Mouse (Mus musculus) adrenal gland, postnatal 4 days (tissue): Measurements from ENCODE around the gene Cryba4. TPM values are rescaled to one million over a fixed set of nuclear protein-coding genes. Genes with fewer than 3 reads are reported as not detected.

Experiments
- DNase-seq, 2 experiments: peaks; one replicate each; pipeline ENCODE4 v3.0.0; 2021 to 2022; ENCODE audit warnings: low spot score in 2 of 2, mixed read lengths in 2 of 2
- total RNA-seq, 2 experiments: library from RNA; stranded (reverse); gene quantifications; 2 replicates each; pipeline ENCODE4 v1.2.3; 2021

Cryba4 gene
- total RNA-seq, 2 experiments from 2014 or later = 3.8 to 4.2 TPM

DNA sequence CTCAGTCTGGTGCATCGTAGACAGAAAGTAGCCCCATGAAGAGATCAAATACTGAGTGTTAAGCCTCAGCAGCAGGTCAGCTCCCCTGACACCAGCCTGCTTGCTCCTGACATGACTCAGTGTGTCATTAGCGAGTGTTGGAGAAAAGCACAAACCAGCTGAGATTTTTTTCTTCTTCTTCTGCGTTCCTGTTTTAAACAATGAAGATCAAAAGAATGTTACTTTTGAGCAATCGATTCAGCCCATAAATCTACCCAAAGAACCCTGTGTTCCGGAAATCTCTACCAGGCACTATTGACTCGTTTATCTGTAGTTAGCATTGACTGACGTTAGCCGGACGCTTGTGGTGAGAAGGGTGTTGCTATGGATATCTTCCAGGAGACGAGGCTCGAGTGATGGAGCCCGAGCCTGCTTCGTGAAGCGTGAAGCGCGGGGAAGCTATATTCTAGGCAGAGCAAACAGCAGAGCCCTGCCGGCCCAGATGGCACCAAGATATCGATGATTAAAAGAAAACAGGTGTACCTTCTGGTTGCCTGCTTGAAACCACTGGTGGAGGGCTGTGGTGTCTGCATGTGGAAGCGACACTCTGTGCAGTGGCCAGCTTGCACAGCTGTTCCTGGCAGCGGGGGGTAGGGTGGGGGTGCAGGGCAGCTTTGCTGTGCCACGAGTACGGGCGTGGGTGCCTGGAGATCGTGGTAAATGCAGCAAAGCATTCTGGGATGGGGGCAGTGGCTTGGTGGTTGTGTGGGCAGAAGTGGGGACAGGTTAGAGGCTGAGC lies 18.6 kb upstream of the Cryba4 start:
- DNase-seq = no peak

DNA sequence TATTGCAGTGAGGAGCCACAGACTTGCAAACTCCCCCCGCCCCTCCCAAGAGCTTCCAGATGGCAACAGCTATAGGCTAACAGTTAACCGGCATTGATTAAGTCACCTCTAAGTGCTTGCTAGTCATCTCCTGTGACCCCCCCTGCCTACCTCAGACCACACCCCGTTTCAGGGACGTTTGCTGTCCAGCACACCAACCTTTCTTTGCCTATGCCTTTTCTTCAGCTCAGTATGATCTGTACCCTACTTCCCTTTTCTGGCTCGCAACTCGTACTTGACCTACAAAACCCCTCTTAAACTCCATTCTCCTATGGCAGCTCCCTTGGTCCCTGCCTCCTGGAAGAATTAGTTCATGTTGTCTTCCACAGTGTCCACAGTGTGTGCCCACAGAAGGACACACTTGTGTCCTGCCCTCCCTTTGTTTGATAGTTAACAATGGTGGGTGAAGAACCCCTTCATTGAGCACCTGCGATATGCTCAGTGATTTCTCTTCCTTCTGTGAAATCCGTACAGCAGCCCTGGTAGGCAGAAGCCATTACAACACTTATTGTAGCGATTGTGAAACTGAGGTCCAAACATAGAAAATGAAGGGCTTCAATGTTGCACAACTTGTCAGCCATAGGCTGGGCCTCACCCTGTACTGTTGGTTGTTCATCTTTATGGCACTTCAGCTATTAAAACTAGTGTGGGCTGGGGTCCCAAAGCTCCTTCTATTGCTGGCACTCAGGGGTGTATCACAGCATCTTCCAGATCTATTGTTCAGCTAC lies 13.9 kb upstream of the Cryba4 start:
- no peak for DNase-seq

DNA sequence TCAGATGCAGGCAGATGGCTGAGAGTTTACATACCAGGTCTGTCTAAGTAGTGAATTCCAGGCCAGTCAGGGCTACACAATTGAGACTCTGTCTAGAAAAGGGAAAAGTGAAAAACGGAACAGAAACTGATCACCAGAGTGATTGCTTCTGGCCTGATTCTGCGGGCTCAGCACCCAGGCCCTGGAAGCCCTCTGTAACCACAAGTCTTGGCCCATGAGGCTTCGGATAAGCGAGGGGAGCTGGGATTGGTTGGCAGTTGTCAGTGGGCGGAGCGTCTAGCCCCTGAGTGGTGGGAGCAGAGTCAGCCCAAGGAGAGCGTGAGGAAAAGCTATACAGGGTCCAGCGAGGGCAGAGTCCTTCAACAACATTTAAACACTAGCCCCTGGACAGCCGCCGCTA lies 13.2 kb upstream of the Cryba4 start:
- DNase-seq = no peak

DNA sequence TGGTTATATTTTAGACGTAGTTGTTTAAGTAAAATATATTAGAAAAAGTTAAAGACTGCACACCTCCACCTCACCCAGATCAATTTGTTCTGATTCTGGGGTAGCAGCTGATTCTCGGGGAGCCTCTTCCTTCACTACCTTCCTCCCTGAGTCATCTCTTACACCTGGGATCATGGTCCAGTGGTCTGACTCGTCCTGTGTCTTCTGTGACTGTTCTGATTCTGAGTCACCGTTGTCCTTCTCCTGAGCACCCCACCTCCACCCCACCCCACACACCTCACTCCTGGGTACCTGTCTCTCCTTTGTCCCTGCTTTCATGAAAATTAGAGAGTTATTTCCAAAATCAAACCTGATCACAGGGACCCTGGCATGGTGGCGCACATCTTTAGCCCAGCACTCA lies 12.8 kb upstream of the Cryba4 start:
- no peak for DNase-seq

DNA sequence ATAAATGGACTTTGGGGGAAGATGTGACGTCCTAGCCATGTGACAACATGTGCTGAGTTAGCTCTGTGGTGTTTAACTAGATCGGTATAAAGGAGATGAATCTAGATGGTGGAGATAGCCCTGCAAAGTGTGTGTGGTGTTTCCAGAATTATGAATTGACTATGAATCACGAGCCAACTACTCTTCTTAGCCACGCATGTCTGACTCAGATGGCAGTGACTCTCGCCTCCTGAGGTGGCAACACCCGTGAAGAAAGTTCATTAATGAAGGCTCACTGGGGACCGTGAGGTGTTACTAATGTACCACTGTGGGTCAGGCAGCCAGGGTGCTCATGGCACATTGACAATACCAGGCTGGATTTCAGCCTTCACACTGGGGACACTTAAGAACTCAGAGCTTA lies 11.8 kb upstream of the Cryba4 start:
- DNase-seq = no peak

DNA sequence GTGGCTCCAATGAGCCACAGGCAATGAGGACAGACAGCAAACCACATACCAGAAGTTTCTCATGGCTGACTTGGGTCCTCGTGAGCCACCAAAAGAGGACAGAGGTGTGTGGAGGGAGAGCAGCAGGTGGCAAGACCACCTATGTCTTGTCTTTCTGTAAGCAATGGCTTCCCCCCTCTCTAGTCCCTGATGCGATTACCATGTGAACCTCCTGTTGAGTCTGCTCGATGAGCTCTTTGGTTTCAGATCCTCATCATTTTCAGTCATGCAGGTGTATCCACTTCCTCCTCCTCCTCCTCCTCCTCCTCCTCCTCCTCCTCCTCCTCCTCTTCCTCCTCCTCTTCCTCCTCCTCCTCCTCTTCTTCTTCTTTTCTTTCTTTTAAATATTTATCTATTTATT lies 8.5 kb upstream of the Cryba4 start:
- no peak for DNase-seq

DNA sequence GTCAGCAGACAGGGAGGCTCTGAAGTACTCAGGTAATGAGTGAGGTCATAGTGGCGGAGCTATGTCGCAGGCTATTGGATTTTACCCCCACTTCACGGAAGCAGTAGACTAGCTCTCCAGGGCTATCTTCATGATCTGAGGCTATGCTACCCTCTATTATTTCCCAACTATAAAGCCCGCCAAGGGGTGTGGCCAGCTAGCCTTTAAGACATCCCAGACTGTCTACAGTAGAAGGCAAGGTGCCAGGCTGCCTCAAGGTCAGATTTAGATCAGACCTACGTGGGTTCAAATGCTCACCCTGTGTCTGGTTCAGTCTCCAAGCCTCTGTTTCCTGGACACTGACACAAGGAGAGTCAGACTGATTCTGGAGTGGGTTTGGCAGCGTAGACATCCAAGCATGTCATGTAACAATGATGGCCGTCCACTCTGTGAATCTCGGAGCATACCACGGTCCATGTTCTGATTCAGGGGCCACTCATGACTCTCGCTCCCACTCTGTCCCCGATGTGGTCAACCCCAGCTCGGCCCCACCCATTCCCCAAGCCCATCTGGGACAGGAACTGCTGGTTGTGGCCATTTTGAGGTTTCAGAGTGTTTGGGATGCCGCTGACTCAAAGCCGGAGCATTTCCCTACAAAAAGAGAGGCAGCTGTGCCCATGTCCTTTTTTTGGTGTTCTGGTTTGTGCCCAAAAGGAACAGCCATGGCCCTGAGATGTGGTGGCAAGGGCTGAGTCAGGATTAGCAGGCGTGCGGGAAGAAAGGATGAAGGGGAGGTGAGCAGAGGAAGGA lies 7.7 kb upstream of the Cryba4 start:
- no peak for DNase-seq

DNA sequence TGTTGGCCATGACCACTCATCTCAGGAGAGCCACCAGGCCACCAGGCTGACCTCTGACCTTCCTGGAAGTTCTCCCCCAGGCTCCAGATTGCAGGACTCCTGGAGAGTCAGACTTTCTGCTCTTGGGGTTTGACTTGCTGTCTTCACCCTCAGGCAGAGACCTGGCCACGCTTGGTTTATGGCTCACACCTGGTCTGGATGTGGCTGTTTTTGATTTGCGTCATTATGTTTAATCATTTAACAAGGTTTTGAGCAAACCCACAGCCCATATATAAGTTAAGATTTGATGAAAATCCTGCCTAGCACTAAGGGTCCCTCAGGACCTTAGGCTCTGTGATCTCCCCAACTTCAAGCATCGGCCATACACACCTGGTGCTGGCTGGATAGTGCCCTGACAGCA lies 5.6 kb upstream of the Cryba4 start:
- DNase-seq = no peak

DNA sequence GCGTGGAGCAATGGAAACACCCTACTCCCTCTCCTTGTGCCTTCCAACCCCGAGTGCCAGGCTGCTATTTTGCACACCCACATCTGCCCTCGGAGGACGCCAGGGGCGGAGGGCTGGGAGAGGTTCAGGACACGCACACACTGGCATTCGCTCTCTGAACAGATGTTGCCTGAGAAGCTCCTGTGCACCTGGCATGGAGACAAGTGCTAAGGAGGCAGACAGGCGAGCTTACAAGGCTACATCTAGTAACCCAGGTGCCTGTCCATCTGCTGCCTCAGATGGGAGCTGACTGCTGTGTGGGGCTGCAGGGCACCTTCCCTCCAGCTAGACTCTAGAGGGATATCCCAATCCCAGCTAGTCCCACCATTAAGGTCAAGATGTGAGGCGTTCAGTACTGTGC lies 4.1 kb upstream of the Cryba4 start:
- no peak for DNase-seq

DNA sequence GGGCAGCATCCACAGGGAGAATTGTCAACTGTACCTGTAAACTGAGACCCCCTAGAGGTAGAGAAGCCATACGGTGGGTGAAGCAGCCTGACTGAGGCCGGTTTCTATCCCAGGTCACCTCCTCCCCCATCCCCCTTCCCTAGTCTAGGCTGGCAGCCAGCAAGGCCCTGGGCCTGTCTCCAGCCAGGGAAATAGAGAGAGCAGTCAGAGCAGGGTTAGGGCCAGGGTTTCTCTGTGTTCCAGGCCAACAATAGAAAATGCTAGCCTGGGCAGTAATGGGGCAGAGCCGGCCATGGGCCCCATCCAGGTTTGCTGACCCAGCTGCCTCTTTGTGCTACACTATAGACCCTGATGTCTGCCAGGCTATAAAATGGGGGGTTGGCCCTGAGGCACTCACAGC lies 3.1 kb upstream of the Cryba4 start, which contains the start of gene Crybb1:
TSS of gene Crybb1 (plus strand) at position 390 of the 400 bp plus-strand sequence.
- DNase-seq = peak in 1 of 2 experiments; percentile 45

DNA sequence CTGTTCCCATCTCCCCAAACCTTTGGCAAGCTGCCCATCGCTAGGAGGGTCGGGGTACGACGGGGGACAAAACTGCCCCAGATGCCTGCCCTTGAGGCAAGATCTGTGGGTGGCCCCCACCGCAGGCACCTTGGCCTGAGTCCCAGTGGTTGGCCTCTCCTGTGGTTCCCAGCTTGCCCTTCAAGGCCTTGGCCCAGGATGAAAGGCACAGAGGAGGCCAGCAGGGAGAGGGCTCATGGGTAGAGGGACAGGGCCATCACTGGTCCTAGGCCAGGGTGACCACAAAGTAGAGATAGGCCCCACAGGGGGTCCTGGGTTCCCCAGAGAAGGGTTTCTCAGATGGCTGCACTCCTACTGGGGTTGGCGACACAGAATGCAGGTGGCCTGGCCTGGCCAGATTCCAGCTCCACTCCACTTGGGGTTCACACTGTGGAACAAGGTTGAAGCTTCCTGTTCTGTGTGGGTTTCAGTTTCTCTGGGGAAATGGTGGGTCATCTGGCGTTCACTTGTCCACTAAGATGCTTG lies 2.0 kb upstream of the Cryba4 start:
- DNase-seq = peak; percentile 45 to 77

DNA sequence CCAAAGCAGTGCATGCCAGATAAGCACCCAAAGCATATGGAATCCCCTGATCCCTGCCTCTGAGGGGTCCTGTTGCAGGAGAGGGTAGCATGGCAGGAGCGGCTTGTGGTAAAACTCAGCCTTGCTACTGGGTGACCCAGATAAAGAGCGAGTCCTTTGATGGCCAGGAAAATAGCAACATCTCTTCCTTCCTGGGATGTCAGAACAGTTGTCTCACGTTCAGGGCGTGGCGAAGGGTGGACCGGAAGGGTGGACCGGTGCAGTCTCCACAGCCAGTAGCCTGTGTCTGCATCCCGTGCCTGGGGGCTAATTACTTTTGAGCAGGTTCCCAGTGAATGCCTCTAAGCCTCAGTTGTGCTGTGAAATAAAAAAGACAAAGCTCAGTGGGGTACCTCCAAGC lies 851 bp upstream of the Cryba4 start:
- DNase-seq = no peak

DNA sequence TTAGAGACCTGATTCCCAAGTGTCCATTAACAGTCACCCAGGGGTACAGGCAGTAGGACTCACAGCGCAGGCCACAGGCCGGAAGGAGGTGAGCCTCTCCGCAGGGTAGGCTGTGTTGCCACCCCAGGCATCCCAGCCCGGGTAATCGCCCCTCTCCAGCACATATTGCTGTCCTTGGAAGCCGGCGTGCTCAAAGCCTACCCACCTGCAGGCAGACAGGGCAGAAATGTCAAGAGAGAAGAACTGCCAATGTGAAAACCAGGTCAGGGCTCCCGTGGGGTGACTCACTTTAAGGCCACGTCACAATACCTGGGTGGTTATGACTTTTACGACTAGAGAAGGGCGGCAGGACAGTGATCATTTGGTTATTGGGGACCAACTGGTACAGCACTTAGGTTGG lies 3.2 kb downstream of the Cryba4 start:
- no peak for DNase-seq

DNA sequence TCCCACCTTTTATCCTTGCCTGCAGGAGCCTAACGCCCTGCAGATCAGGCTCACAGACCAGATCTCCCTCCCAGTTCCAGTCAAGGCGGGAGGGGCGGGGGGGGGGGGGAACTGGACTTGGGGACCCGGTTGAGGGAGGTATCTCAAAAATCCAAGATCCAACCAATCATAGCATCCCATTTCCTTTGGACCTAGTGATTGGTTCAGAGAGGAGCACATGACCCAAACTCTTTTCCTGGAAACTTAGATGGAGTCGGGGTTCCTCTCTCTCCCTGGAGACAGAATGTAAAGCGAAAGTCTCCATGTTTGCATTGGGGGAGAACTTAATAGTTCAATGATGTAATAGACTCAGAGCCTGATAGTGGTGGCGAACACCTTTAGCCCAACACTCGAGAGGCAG lies 4.9 kb downstream of the Cryba4 start:
- DNase-seq = no peak

DNA sequence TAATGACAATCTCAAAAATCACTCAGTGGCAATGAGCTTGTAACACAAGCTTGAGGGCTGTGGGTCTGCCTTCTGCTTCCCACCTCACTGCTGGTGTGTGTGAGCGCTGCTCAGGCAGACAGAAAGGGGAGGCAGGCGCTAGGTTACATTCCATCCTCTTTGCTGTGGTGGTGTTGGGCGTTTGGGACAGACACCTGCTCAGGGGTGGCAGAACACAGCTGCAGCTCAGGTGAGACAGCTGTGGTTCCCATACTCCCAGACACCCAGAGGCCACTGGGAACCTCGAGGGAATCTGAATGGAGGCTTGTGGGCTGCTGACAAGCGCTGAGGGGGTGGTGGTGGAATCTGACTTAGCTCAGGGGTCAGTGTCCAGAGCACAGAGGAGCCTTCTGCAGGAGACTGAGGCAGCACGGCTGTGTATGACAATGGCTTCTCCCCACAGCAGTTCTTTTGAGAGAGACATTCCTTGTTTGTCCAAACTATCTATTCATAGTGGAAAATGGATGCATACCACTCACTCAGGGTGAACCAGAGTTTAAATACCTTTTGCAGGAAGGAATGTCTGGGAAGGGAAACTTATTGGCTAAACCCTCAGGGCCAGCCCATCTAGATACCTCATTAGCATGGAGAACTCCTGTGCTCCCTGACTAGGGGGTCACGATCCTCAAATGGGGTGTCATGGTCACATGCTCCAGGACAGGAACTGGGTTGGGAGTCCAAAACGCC lies 7.3 kb downstream of the Cryba4 start:
- DNase-seq = no peak

DNA sequence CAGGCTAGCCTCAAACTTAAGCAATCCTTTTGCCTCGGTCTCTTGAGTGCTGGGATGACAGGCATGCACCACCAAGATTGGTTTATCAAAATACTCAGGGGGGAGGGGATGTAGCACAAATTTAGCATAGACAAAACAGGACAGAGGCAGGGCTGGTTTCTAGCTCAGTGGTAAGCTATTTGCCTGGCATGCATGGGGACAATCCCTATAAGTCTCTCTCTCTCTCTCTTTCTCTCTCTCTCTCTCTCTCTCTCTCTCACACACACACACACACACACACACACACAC lies 8.1 kb downstream of the Cryba4 start:
- no peak for DNase-seq

DNA sequence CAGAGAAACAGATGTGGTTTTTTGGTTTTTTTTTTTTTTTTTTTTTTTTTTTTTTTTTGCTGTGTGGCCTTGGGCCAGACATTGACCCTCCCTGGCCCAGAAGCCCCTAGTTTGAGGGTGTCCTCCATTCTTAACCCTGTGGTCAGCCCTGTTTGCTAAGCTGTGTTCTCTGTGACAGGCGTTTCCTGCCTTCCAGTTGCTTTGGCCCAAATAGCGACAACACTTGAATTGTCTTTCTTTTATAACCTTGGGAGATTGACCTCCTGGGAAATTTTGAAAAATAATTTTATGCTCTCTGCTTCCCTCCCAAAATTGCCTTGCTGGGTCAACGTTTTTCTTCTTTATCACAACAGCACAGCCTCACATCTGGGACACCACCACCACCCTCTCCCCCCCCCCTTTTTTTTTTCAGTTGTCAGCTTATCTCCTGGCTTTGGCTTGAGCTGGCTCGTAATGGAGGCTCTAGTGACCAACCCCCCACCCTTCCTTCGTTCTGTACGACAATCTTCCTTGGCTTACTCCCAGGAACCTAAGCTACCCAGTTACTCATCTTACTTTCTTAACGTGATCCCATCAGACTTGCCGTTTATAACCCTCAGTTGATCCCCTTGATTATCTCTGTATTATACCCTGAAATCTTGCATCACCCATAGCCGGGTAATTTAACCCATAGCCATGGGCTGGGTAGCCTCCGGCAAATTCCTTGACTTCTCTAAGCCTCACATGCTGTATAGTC lies 8.6 kb downstream of the Cryba4 start:
- DNase-seq = no peak

DNA sequence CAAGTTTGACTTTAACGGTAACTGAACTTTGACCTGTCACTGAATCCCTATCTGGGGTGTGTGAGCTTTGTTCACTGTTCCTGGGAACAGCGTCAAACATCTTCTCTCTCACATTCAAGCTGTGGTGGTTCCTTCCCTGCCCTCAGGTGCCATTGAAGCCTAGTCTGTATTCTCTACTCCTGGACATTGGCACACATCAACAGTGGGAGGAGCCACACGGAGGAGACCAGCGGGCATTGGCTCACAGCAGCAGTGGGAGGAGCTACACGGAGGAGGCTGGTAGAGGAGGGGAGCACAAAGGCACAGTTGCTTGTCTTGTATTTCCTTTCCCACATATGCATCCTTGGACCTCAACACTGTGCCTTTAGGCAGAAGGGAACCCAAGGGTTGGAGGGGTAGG lies 9.3 kb downstream of the Cryba4 start:
- no peak for DNase-seq

DNA sequence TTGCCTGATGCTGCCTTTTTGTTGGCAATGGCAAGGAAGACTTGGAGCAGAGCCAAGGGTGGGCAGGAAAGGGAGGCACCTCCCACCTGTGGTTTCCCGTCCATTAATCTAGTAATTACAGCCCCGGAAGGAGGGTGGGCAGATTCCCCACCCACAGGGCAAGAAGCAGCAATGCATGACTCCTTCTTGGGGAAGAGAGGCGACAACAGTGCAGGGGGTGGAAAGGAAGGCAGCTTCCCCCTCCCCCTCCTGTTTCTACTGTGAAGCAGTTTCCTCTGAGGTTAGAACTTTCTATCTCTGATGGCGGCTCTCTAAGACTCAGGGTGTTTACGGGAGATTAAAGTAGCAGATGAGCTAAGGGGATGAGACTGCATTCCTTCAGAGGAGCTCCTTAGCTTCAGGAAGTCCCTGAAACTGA lies 9.9 kb downstream of the Cryba4 start:
- no peak for DNase-seq

DNA sequence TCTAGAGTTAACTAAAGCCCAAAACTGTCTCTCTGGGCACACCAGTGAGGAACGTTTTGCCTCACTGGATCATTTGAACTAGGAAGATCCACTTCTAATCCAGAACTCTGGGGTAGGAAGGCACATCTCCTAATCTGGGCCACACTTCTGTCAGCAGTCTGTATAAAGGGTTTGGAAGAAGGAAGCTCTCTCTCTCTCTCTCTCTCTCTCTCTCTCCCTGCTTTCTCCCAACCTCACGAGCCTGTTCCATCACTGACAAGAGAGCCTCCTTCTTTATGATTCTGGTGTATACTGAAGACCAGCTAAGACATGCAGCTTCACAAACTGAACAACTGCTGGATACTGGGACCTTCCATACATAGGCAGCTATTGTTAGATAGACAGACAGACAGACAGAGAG lies 10.5 kb downstream of the Cryba4 start:
- DNase-seq = no peak
